Mouse (Mus musculus) megakaryocyte, embryonic 14.5 days (primary cell): ENCODE results near the gene Upb1. TPM values are rescaled to one million over a fixed set of nuclear protein-coding genes. Genes with fewer than 3 reads are reported as not detected.
A peak's percentile ranks its signal among the peaks of the same experiment; 100 is the strongest.
"Not testable (repeated sequence)": the region's sequence is repeated elsewhere in the genome, so short reads cannot be mapped to it uniquely, and the experiment has no call there.

Experiments used
- H3K27me3 ChIP-seq: replicated peaks from 2 replicates; pipeline ENCODE3; 2012; ENCODE audit warnings: inconsistent platforms
- H3K36me3 ChIP-seq: replicated peaks from 2 replicates; pipeline ENCODE3; 2012; ENCODE audit warnings: low read length, inconsistent platforms, mixed read lengths
- H3K4me1 ChIP-seq: 2 replicates; pipeline ENCODE4 v1.6.1; 2012; ENCODE audit warnings: inconsistent platforms
- H3K4me3 ChIP-seq: replicated peaks from 2 replicates; pipeline ENCODE3; 2012; ENCODE audit warnings: moderate library complexity, mild to moderate bottlenecking, inconsistent platforms
- H3K9me3 ChIP-seq: 2 replicates; pipeline ENCODE4 v1.6.1; 2012; ENCODE audit warnings: inconsistent platforms
- FLI1 ChIP-seq: IDR thresholded peaks from 2 replicates; pipeline ENCODE4 v1.6.1; 2012; ENCODE audit warnings: low read length, inconsistent platforms, mixed read lengths
- GATA1 ChIP-seq: IDR thresholded peaks from 3 replicates; pipeline ENCODE4 v1.6.1; 2012; ENCODE audit warnings: mixed read lengths, low read length, inconsistent platforms, borderline replicate concordance
- polyA plus RNA-seq: library from polyadenylated mRNA; stranded (reverse); fragments of >175 nt; gene quantifications from 2 replicates; pipeline ENCODE4 v1.2.3, GENCODE M21; 2012; ENCODE audit warnings: low replicate concordance; ENCODE audit not compliant: insufficient read depth

The Upb1 gene
- polyA plus RNA-seq: not detected in 2 replicates

DNA sequence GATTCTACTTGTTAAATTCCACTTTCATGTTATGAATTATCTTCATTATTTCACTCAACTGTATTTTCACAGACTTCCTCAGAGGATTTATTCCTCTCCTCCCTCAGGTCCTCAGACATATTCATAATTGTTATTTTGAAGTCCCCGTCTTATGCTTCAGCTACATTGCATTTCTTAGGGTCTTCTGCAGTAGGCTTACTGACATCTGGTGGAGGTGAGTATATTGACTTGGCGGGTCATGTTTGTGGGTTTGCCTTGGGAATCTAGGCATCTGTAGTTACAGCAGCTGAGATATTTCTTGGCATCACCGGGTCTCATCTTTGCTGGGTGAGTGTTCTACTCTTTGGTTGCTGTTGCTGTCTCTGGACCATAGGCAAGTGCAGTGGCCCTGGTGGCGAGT lies at the start of gene Upb1:
TSS of gene Upb1 (plus strand) at position 158 of the 400 bp plus-strand sequence.
- no peak within 1 kb of the TSS for H3K4me3 ChIP-seq
- H3K4me1 ChIP-seq: peaks cover 22% of the 10 kb centered on the region
- TF ChIP-seq GATA1 (no peak), FLI1 (no peak)
- H3K9me3 ChIP-seq: peaks cover 5% of the 10 kb centered on the region
- no peaks in the 10 kb centered on the region for H3K36me3 ChIP-seq
- H3K27me3 ChIP-seq: peaks cover under 1% of the 10 kb centered on the region

DNA sequence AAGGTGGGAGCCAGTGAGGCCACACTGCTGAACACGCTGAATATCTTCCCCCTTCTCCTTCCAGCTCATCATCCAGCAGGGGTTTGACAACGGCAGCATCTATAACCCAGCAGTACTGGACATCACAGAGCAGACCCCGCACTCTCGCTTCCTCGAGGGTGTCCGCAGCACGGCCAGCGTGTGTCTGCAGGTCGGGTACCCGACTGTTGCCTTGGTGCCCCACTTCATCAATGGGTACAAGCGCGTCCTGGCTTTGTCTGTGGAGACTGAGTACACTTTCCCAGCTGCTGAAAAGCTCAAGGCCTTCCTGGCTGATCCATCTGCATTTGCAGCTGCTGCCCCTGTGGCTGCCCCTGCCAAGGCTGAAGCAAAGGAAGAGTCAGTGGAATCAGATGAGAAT lies 48.4 kb upstream of the Upb1 start:
- Histone ChIP-seq H3K4me1 (peaks cover 40% of the 10 kb centered on the region), H3K9me3 (no peaks in the 10 kb centered on the region), H3K4me3 (no peak overlapping the region), H3K36me3 (peaks cover 3% of the 10 kb centered on the region), H3K27me3 (peaks cover 6% of the 10 kb centered on the region)
- TF ChIP-seq FLI1 (no peak), GATA1 (no peak)

DNA sequence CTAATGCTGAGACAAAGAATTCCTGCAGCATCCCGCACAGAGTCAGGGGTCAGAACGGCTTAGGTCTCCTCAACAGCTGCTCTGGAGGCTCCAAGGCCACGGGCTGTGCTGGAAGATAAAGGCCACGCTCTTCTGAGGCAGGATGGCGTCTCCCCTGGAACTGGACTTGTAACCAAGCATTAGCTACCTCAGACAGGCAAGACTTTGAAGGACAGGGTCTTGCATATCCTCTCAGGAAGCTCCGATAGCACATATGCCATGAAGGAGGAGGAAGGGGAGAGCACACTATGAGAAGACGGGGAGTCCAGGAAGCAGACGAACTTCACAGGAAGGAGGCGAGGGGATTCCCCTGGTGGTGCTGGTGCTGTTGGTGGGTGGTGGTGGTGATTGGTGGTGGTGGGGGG lies 47.1 kb upstream of the Upb1 start:
- not testable (repeated sequence) for H3K9me3 ChIP-seq, H3K4me3 ChIP-seq, H3K27me3 ChIP-seq, H3K36me3 ChIP-seq
- peaks cover 35% of the 10 kb centered on the region for H3K4me1 ChIP-seq

DNA sequence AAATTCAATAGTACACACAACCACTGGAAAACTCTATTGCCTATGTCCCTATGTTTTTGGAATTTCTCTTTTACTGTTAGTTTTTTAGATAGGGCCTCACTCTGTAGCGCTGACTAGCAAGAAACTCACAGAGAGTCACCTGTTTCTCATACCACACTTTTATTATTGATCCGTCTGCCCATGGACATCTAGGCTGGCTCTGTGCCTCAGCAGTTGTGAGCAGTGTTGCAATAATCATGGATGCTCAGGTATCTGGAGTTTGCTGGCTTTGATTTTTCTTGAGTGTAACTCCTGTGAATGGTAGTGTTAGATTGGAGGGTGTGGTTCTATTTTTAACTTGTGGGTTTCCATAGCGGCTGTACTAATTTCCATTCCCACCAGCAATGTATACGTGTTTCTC lies 45.6 kb upstream of the Upb1 start:
- TF ChIP-seq GATA1 (no peak), FLI1 (no peak)
- Histone ChIP-seq H3K4me1 (peaks cover 26% of the 10 kb centered on the region), H3K27me3 (peaks cover 6% of the 10 kb centered on the region), H3K9me3 (no peaks in the 10 kb centered on the region), H3K36me3 (no peaks in the 10 kb centered on the region), H3K4me3 (no peak overlapping the region)

DNA sequence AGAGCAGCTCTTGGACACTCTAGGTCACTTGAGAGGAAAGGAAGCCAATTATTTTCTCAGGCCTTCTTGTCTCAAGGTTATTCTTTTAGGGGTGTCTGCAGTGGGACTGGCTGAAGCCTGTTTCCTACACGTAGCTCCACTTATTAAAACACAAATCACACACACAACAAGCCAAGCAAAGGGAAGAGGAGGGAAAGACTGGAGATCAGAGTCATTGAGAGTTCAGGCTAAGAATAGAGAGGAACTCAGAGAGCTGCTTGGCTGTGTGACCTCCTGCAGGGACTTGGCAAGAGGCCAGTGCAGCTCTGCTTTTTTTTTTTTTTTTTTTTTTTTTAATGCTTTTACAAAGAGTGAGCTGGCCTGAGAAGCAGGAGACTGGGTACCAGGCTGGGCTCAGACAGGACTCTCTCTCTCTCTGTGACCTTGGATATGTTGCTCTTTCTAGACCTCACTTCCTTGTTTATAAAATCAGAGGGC lies 36.7 kb upstream of the Upb1 start:
- not testable (repeated sequence) for H3K27me3 ChIP-seq, H3K4me3 ChIP-seq, H3K9me3 ChIP-seq, H3K36me3 ChIP-seq
- peaks cover 21% of the 10 kb centered on the region for H3K4me1 ChIP-seq

DNA sequence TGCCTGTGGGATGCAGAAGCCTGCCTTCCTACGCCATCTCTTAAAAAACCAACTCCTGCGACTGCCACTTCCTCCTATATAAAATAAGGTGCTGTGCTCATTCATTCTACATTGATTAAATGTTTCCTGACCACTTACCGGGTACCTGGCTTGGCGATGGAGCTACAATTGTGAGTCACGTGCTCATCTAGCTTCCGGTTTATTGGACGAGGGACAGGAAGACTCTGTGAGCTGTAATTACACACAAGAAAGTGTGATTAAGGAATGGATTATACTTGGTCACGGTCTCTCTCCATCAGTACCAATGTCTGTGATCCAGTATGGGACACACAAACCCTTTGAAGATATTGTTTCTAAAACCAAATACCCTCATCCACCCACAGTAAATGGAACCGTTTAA lies 36.1 kb upstream of the Upb1 start:
- Histone ChIP-seq H3K4me1 (peaks cover 21% of the 10 kb centered on the region), H3K36me3 (no peaks in the 10 kb centered on the region), H3K27me3 (peaks cover 3% of the 10 kb centered on the region), H3K4me3 (no peak overlapping the region), H3K9me3 (no peaks in the 10 kb centered on the region)
- TF ChIP-seq GATA1 (no peak), FLI1 (no peak)

DNA sequence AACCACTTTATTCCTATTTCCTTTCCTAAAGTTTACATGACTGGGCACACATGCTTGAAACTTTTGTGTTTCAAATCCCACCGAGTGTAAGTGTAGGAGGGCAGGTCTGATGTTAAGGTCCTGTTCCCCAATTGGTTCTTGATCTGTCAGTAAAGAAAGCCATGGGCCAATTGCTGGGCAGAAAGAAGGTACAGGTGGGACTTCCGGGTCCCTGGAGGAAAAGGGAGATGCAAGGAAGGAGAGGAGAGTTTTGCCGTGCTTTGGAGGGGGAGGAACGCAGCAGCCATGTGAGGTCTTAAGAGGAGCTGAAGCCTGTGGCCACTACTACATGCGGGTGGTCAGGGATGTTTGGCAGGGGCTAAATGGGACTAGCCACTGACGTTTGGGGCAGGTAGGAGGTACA lies 35.7 kb upstream of the Upb1 start:
- H3K4me1 ChIP-seq: peaks cover 21% of the 10 kb centered on the region
- peaks cover 3% of the 10 kb centered on the region for H3K27me3 ChIP-seq
- no peaks in the 10 kb centered on the region for H3K36me3 ChIP-seq
- peak overlapping the region; percentile 81 for H3K4me3 ChIP-seq
- no peak for TF ChIP-seq GATA1
- no peak for TF ChIP-seq FLI1
- H3K9me3 ChIP-seq: no peaks in the 10 kb centered on the region

DNA sequence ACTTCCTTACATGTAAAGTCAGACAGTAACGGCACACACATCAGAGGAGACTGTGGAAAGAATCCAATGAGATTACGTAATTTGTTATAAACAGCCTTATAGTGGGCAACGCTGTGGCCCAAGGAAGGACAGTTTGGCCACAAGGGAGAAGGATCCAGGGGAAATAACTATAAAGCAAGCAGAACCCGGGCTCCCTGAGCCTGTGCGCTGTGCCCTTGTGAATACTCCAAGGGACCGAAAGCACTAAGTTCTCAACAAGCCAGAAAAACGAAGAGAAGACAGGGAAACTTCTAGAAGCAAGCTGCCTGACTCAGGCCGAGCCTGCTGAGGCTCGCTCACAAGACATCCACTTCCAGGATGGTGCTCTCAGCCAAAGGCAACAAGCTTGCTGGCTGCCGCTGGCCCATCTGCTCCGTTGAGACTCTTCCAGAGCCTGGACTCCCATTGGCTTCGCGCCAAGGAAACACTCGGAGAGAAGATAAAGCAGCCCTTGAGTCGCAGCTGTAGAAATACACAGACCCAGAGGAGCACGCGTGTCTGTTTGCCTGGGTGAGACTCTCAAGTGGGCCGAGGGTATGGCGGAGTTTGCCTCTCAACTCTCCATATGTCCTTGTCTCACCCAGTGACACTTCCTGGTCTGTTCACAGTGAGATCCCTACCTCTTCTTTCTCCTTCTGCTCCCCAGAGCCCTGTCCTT lies 27.1 kb upstream of the Upb1 start:
- H3K4me3 ChIP-seq, H3K9me3 ChIP-seq, H3K27me3 ChIP-seq, H3K4me1 ChIP-seq, H3K36me3 ChIP-seq: not testable (repeated sequence)

DNA sequence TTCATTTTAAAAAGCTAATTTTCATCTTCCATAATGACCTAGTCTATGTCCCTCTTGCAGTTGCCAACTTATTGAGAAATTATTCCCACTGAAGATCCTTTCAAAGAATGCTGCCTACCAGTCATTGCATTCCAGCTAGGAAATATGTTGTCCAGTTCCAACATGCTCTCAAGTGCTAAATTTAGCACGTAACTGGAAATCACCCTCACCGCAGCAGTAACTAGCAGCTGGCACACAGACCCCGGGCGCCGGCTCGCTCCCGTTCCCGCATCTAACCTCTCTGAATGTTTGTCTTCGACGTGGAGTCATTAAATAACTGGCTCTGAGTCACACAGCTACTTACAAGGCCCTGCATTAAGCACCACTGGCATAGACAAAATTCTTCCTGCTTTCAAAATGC lies 22.2 kb upstream of the Upb1 start:
- Histone ChIP-seq H3K9me3 (peaks cover 26% of the 10 kb centered on the region), H3K4me1 (no peaks in the 10 kb centered on the region), H3K4me3 (no peak overlapping the region), H3K36me3 (no peaks in the 10 kb centered on the region), H3K27me3 (peaks cover 4% of the 10 kb centered on the region)
- TF ChIP-seq GATA1 (no peak), FLI1 (no peak)

DNA sequence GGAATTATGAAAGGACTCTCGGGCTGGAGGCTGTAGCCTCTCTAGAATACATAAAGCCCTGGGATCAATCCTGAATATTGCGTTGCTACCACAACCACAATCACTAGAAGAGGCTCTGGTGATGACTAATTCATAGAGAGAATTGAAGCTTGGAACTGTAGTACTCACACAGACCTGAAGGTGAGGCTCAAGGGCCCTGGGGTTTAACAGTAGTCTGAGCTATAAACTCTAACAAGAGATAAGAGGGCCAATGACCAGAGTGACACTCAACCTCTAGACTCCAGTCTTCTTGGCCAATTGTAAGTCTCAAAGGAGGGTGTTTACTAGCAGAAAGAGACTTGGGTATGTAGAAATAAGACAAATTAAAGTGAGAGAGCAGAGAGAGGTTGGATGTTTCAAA lies 10.8 kb upstream of the Upb1 start:
- H3K36me3 ChIP-seq: peaks cover 5% of the 10 kb centered on the region
- TF ChIP-seq GATA1 (no peak), FLI1 (no peak)

DNA sequence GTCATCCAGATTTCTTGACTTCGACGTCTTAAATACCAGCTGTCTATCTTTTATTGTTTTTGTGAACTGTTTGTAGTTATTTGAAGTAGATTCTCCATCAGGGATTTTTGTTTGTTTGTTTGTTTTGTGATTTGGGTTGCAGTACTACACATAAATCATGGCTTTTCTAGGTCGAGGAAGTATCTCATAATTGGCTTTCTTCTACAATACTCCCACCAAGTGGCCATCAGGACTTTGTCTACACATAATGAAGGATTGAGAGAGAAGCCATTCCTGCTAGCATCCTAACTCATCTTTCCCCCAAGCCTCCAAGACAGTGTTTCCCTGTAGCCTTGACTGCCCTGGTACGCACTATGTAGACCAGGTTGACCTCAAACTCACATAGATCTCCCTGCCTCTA lies 10.1 kb upstream of the Upb1 start:
- Histone ChIP-seq H3K4me3 (no peak overlapping the region), H3K9me3 (peaks cover 23% of the 10 kb centered on the region), H3K4me1 (peaks cover 27% of the 10 kb centered on the region), H3K36me3 (peaks cover 5% of the 10 kb centered on the region), H3K27me3 (no peaks in the 10 kb centered on the region)
- TF ChIP-seq FLI1 (no peak), GATA1 (no peak)

More for the DNA sequence above, 10.8 kb upstream of the Upb1 start:
- H3K27me3 ChIP-seq: no peaks in the 10 kb centered on the region
- H3K9me3 ChIP-seq: peaks cover 23% of the 10 kb centered on the region
- peaks cover 27% of the 10 kb centered on the region for H3K4me1 ChIP-seq
- H3K4me3 ChIP-seq: no peak overlapping the region
